Mouse (Mus musculus): ENCODE data around the gene H2afv. TPM values are rescaled to one million over a fixed set of nuclear protein-coding genes. Genes with fewer than 3 reads are reported as not detected.
"Not testable (repeated sequence)": the region's sequence is repeated elsewhere in the genome, so short reads cannot be mapped to it uniquely, and the experiment has no call there.

H2afv gene
- polyA plus RNA-seq, 1 experiment = 178 TPM

- no peak for TF ChIP-seq CTCF (IDR thresholded peaks at IDR 0.05; ENCODE audit: borderline replicate concordance, control insufficient read depth, extremely low read depth, insufficient read depth, low read length, poor library complexity)
- TF ChIP-seq POLR2A (IDR thresholded peaks at IDR 0.05; ENCODE audit: control insufficient read depth, extremely low read depth, insufficient read depth, low read length, poor library complexity) = no peak
- DNase-seq = no peak
- H3K36me3 ChIP-seq (ENCODE audit: control insufficient read depth, insufficient read depth, low read length) = peaks cover 57% of the 10 kb centered on the region
- H3K27ac ChIP-seq (ENCODE audit: control insufficient read depth, insufficient read depth, low read length) = no peak overlapping the region
- no peaks in the 10 kb centered on the region for H3K27me3 ChIP-seq (ENCODE audit: control insufficient read depth, insufficient read depth, low read length)
- no peak overlapping the region for H3K4me3 ChIP-seq (ENCODE audit: control insufficient read depth, insufficient read depth, low read length)
- WGBS = 100% methylated on average over 2 of the region's 2 CpGs
- H3K4me1 ChIP-seq (replicated peaks; ENCODE audit: control insufficient read depth, insufficient read depth, low read length) = no peaks in the 10 kb centered on the region
These were observed 6.6 kb downstream of the H2afv start for GRCm38 (mm10) chr11:6437667-6438066.

GRCm38 (mm10) chr11:6436442-6436841 lies 7.8 kb downstream of the H2afv start:
- H3K4me1 ChIP-seq (replicated peaks; ENCODE audit: control insufficient read depth, insufficient read depth, low read length) = no peaks in the 10 kb centered on the region
- DNase-seq = peak; percentile 68
- no peaks in the 10 kb centered on the region for H3K27me3 ChIP-seq (ENCODE audit: control insufficient read depth, insufficient read depth, low read length)
- peaks cover 69% of the 10 kb centered on the region for H3K36me3 ChIP-seq (ENCODE audit: control insufficient read depth, insufficient read depth, low read length)
- peak; percentile 69; the same call in 1 of the 2 replicates for TF ChIP-seq CTCF (IDR thresholded peaks at IDR 0.05; ENCODE audit: borderline replicate concordance, control insufficient read depth, extremely low read depth, insufficient read depth, low read length, poor library complexity)
- no peak for TF ChIP-seq POLR2A (IDR thresholded peaks at IDR 0.05; ENCODE audit: control insufficient read depth, extremely low read depth, insufficient read depth, low read length, poor library complexity)
- 82% methylated on average over 8 of the region's 8 CpGs for WGBS
- no peak overlapping the region for H3K27ac ChIP-seq (ENCODE audit: control insufficient read depth, insufficient read depth, low read length)
- H3K4me3 ChIP-seq (ENCODE audit: control insufficient read depth, insufficient read depth, low read length) = no peak overlapping the region

GRCm38 (mm10) chr11:6430186-6430585 lies 14.1 kb downstream of the H2afv start:
- TF ChIP-seq CTCF (IDR thresholded peaks at IDR 0.05; ENCODE audit: borderline replicate concordance, control insufficient read depth, extremely low read depth, insufficient read depth, low read length, poor library complexity) (no peak), POLR2A (IDR thresholded peaks at IDR 0.05; ENCODE audit: control insufficient read depth, extremely low read depth, insufficient read depth, low read length, poor library complexity) (no peak)
- Histone ChIP-seq H3K36me3 (ENCODE audit: control insufficient read depth, insufficient read depth, low read length) (peaks cover 87% of the 10 kb centered on the region), H3K27me3 (ENCODE audit: control insufficient read depth, insufficient read depth, low read length) (no peaks in the 10 kb centered on the region), H3K4me1 (replicated peaks; ENCODE audit: control insufficient read depth, insufficient read depth, low read length) (no peaks in the 10 kb centered on the region), H3K4me3 (ENCODE audit: control insufficient read depth, insufficient read depth, low read length) (no peak overlapping the region), H3K27ac (ENCODE audit: control insufficient read depth, insufficient read depth, low read length) (no peak overlapping the region)
- 97% methylated on average over 7 of the region's 7 CpGs for WGBS
- DNase-seq = no peak

- Histone ChIP-seq H3K4me1 (replicated peaks; ENCODE audit: control insufficient read depth, insufficient read depth, low read length) (no peaks in the 10 kb centered on the region), H3K36me3 (ENCODE audit: control insufficient read depth, insufficient read depth, low read length) (peaks cover 54% of the 10 kb centered on the region), H3K27ac (ENCODE audit: control insufficient read depth, insufficient read depth, low read length) (no peak overlapping the region), H3K4me3 (ENCODE audit: control insufficient read depth, insufficient read depth, low read length) (no peak overlapping the region), H3K27me3 (ENCODE audit: control insufficient read depth, insufficient read depth, low read length) (no peaks in the 10 kb centered on the region)
- no peak for DNase-seq
- no peak for TF ChIP-seq POLR2A (IDR thresholded peaks at IDR 0.05; ENCODE audit: control insufficient read depth, extremely low read depth, insufficient read depth, low read length, poor library complexity)
- TF ChIP-seq CTCF (IDR thresholded peaks at IDR 0.05; ENCODE audit: borderline replicate concordance, control insufficient read depth, extremely low read depth, insufficient read depth, low read length, poor library complexity) = no peak
- 87% methylated on average over 2 of the region's 2 CpGs for WGBS
These were observed 23.4 kb downstream of the H2afv start for GRCm38 (mm10) chr11:6420722-6421350.

GRCm38 (mm10) chr11:6420283-6420703 lies 23.9 kb downstream of the H2afv start:
- peaks cover 51% of the 10 kb centered on the region for H3K36me3 ChIP-seq (ENCODE audit: control insufficient read depth, insufficient read depth, low read length)
- no peak for DNase-seq
- no peak overlapping the region for H3K27ac ChIP-seq (ENCODE audit: control insufficient read depth, insufficient read depth, low read length)
- H3K27me3 ChIP-seq (ENCODE audit: control insufficient read depth, insufficient read depth, low read length) = no peaks in the 10 kb centered on the region
- no peak overlapping the region for H3K4me3 ChIP-seq (ENCODE audit: control insufficient read depth, insufficient read depth, low read length)
- no peaks in the 10 kb centered on the region for H3K4me1 ChIP-seq (replicated peaks; ENCODE audit: control insufficient read depth, insufficient read depth, low read length)
- TF ChIP-seq CTCF (IDR thresholded peaks at IDR 0.05; ENCODE audit: borderline replicate concordance, control insufficient read depth, extremely low read depth, insufficient read depth, low read length, poor library complexity) (no peak), POLR2A (IDR thresholded peaks at IDR 0.05; ENCODE audit: control insufficient read depth, extremely low read depth, insufficient read depth, low read length, poor library complexity) (no peak)
- 69% methylated on average over 1 of the region's 1 CpGs for WGBS

- DNase-seq; H3K27ac ChIP-seq (ENCODE audit: control insufficient read depth, insufficient read depth, low read length); H3K4me3 ChIP-seq (ENCODE audit: control insufficient read depth, insufficient read depth, low read length); H3K27me3 ChIP-seq (ENCODE audit: control insufficient read depth, insufficient read depth, low read length); H3K4me1 ChIP-seq (replicated peaks; ENCODE audit: control insufficient read depth, insufficient read depth, low read length): not testable (repeated sequence)
- peaks cover 42% of the 10 kb centered on the region for H3K36me3 ChIP-seq (ENCODE audit: control insufficient read depth, insufficient read depth, low read length)
- WGBS = 84% methylated on average over 4 of the region's 4 CpGs
These were observed 25.1 kb downstream of the H2afv start for GRCm38 (mm10) chr11:6419156-6419555.

- H3K27ac ChIP-seq (ENCODE audit: control insufficient read depth, insufficient read depth, low read length) = no peak overlapping the region
- DNase-seq = no peak
- 89% methylated on average over 5 of the region's 5 CpGs for WGBS
- H3K36me3 ChIP-seq (ENCODE audit: control insufficient read depth, insufficient read depth, low read length) = peaks cover 38% of the 10 kb centered on the region
- H3K27me3 ChIP-seq (ENCODE audit: control insufficient read depth, insufficient read depth, low read length) = no peaks in the 10 kb centered on the region
- no peak overlapping the region for H3K4me3 ChIP-seq (ENCODE audit: control insufficient read depth, insufficient read depth, low read length)
- H3K4me1 ChIP-seq (replicated peaks; ENCODE audit: control insufficient read depth, insufficient read depth, low read length) = peaks cover 4% of the 10 kb centered on the region
- no peak for TF ChIP-seq CTCF (IDR thresholded peaks at IDR 0.05; ENCODE audit: borderline replicate concordance, control insufficient read depth, extremely low read depth, insufficient read depth, low read length, poor library complexity)
- TF ChIP-seq POLR2A (IDR thresholded peaks at IDR 0.05; ENCODE audit: control insufficient read depth, extremely low read depth, insufficient read depth, low read length, poor library complexity) = no peak
These were observed 25.5 kb downstream of the H2afv start for GRCm38 (mm10) chr11:6418751-6419150.
